Mouse (Mus musculus) gastrocnemius, postnatal 25 days (tissue): ENCODE measurements around the gene Arrdc2. TPM values are rescaled to one million over a fixed set of nuclear protein-coding genes. Genes with fewer than 3 reads are reported as not detected.

Experiments used
- DNase-seq: peaks from one replicate; pipeline ENCODE4 v3.0.0; 2022
- total RNA-seq, 2 experiments: library from RNA; stranded (reverse); gene quantifications; 1 replicate in 1 of 2; 2 replicates in 1 of 2; pipeline ENCODE4 v1.2.3; 2021

The Arrdc2 gene
- total RNA-seq, 2 experiments from 2014 or later: 21.7 to 39.3 TPM

- DNase-seq: no peak
Observed at GRCm38 (mm10) chr8:70864712-70865221, 25.2 kb upstream of the Arrdc2 start.

GRCm38 (mm10) chr8:70863956-70864711 lies 24.6 kb upstream of the Arrdc2 start:
- no peak for DNase-seq

GRCm38 (mm10) chr8:70862824-70863641 lies 23.5 kb upstream of the Arrdc2 start, which contains the start of gene Kcnn1:
Gene Kcnn1 (minus strand): TSS chr8:70863258.
- no peak for DNase-seq

GRCm38 (mm10) chr8:70857516-70857915 lies 18.0 kb upstream of the Arrdc2 start:
- no peak for DNase-seq

GRCm38 (mm10) chr8:70856541-70857197 lies 17.1 kb upstream of the Arrdc2 start:
- peak; percentile 79 for DNase-seq

- no peak for DNase-seq
Observed at GRCm38 (mm10) chr8:70856028-70856427, 16.5 kb upstream of the Arrdc2 start.

GRCm38 (mm10) chr8:70853863-70854262 lies 14.3 kb upstream of the Arrdc2 start:
- no peak for DNase-seq

GRCm38 (mm10) chr8:70852595-70853231 lies 13.2 kb upstream of the Arrdc2 start:
- no peak for DNase-seq

GRCm38 (mm10) chr8:70851837-70852236 lies 12.3 kb upstream of the Arrdc2 start:
- DNase-seq: no peak

- DNase-seq: no peak
Observed at GRCm38 (mm10) chr8:70850947-70851346, 11.4 kb upstream of the Arrdc2 start.

- no peak for DNase-seq
Observed at GRCm38 (mm10) chr8:70850132-70850845, 10.8 kb upstream of the Arrdc2 start.

GRCm38 (mm10) chr8:70849333-70849990 lies 9.9 kb upstream of the Arrdc2 start:
- DNase-seq: peak; percentile 75

GRCm38 (mm10) chr8:70846371-70847154 lies 7.0 kb upstream of the Arrdc2 start:
- no peak for DNase-seq

GRCm38 (mm10) chr8:70845108-70845507 lies 5.6 kb upstream of the Arrdc2 start:
- DNase-seq: no peak

- peak; percentile 79 for DNase-seq
Observed at GRCm38 (mm10) chr8:70844523-70844922, 5.0 kb upstream of the Arrdc2 start.

GRCm38 (mm10) chr8:70843941-70844340 lies 4.4 kb upstream of the Arrdc2 start:
- DNase-seq: no peak

- DNase-seq: no peak
Observed at GRCm38 (mm10) chr8:70843214-70843773, 3.8 kb upstream of the Arrdc2 start.

- DNase-seq: no peak
Observed at GRCm38 (mm10) chr8:70842484-70842883, 3.0 kb upstream of the Arrdc2 start.
